Mouse (Mus musculus) embryonic fibroblast, embryonic 13.5 days (primary cell): ENCODE measurements around the gene Usf1. TPM values are rescaled to one million over a fixed set of nuclear protein-coding genes. Genes with fewer than 3 reads are reported as not detected.

Experiments
- H3K27ac ChIP-seq: 2 replicates; pipeline ENCODE4 v1.5.1; 2012; ENCODE audit warnings: low read length, control low read depth, inconsistent platforms; ENCODE audit not compliant: insufficient read depth
- H3K4me1 ChIP-seq: 2 replicates; pipeline ENCODE4 v1.6.1; 2011; ENCODE audit warnings: low read length; ENCODE audit not compliant: control insufficient read depth, insufficient read depth
- H3K4me3 ChIP-seq: 2 replicates; pipeline ENCODE4 v1.5.1; 2011; ENCODE audit warnings: mild to moderate bottlenecking, control low read depth, low read length; ENCODE audit not compliant: insufficient read depth
- CTCF ChIP-seq: IDR thresholded peaks from 2 replicates; pipeline ENCODE4 v1.5.1; 2011; ENCODE audit warnings: mild to moderate bottlenecking, control low read depth, low read length, moderate library complexity, borderline replicate concordance; ENCODE audit not compliant: insufficient read depth
- POLR2A ChIP-seq: IDR thresholded peaks from 2 replicates; pipeline ENCODE4 v1.6.1; 2011; ENCODE audit warnings: low read depth, mild to moderate bottlenecking, control low read depth, low read length, moderate library complexity
- polyA plus RNA-seq: library from polyadenylated mRNA; stranded (reverse); fragments of >200 nt; gene quantifications from 2 replicates; pipeline ENCODE4 v1.2.4, GENCODE M21; 2011; ENCODE audit warnings: low read depth; ENCODE audit not compliant: missing spikeins, insufficient read length

The Usf1 gene
- polyA plus RNA-seq, 1 experiment = 37.3 TPM

DNA sequence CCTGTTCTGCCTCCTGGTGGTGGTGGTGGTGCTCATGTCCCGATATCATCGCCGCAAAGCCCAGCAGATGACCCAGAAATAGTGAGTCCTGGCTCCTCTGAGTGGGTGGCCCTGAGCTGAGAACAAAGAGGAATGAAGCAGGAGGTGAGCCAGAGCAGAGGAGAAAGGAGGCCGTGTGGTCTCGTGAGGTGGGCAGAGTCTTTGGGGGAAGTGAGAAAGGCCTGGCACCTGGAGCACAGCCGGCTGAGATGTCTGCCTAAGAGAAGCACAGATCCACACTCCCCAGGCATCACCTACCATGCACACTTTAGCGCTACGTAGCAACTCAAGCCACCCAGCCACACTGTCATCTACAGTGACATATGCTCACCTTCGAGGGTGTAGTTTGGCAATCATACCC, 25.9 kb upstream of the Usf1 start:
- Histone ChIP-seq H3K27ac (no peak overlapping the region), H3K4me3 (no peak overlapping the region)
- TF ChIP-seq POLR2A (no peak), CTCF (0 out of 2 replicates have a peak, but pooled peaks have one; percentile 25)

GRCm38 (mm10) chr1:171387099-171387498, 24.0 kb upstream of the Usf1 start:
- Histone ChIP-seq H3K4me3 (no peak overlapping the region), H3K27ac (no peak overlapping the region), H3K4me1 (no peaks in the 10 kb centered on the region)
- peak; percentile 55 for TF ChIP-seq CTCF
- TF ChIP-seq POLR2A = no peak

More for the DNA sequence above, 25.9 kb upstream of the Usf1 start:
- H3K4me1 ChIP-seq = no peaks in the 10 kb centered on the region

DNA sequence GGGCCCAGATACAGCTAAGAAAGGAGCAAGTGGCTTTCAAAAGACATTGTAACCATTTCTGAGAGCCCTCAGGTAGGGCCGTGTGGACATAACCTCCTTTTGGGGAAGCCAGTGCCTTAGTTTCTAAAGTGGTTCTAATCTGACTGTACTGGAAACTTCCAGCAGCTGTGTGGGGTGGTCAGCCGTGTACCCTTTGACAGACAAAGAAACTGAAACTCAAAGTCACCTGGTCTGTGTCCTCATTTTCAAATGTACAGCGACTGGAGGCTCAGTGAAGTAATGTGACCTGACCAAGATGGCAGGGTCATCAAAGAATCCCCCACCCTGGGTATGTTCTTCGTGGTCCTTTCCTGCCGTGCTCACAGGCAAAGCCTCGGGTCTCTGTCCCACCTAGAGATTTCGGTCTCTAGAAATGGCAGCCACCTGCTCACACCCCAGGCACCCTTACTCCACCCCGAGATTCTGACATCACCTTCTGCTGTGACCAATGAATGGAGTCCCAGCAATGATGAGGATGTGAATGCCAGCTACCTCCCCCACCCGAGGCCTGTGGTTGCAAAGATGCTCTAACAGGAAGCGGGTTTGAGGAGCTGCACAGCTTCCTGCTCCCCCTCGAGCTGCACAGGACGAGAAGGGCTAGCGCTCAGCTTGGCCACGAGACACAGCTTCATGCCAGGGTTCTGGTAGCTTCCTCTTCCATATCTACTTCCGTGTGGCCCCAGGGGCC, 22.6 kb upstream of the Usf1 start, which contains the start of gene Arhgap30:
Gene Arhgap30, plus strand, starts transcription at position 579 of the 727 bp plus-strand sequence.
- Histone ChIP-seq H3K27ac (no peak within 1 kb of the TSS), H3K4me1 (no peaks in the 10 kb centered on the region), H3K4me3 (no peak within 1 kb of the TSS)
- no peak for TF ChIP-seq CTCF
- TF ChIP-seq POLR2A = no peak

- Histone ChIP-seq H3K4me3 (no peak overlapping the region), H3K4me1 (no peaks in the 10 kb centered on the region), H3K27ac (no peak overlapping the region)
- TF ChIP-seq POLR2A (no peak), CTCF (no peak)
Observed at GRCm38 (mm10) chr1:171390101-171390500, 21.0 kb upstream of the Usf1 start.

DNA sequence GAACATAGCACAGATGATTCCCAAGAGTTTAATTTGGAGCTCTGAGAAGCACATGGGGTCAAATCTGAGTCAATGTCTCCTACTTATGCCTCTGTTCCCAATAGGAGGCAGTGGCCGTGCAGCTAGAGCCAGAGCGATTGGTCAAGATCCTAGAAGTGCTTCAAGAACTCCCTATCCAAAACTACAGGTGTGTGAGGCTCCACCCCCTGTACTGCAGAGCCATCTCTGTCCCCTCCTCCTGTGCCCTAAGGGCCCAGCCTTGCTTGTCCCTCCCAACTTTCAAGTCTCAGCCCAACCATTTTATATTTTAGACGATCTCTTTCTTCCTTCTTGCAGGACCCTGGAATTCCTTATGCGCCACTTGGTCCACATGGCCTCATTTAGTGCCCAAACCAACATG, 9.3 kb upstream of the Usf1 start:
- TF ChIP-seq CTCF = no peak
- no peak for TF ChIP-seq POLR2A

GRCm38 (mm10) chr1:171402991-171403390, 8.1 kb upstream of the Usf1 start:
- TF ChIP-seq CTCF = no peak
- TF ChIP-seq POLR2A = no peak
- Histone ChIP-seq H3K4me3 (no peak overlapping the region), H3K27ac (no peak overlapping the region), H3K4me1 (no peaks in the 10 kb centered on the region)

More for the DNA sequence above, 9.3 kb upstream of the Usf1 start:
- Histone ChIP-seq H3K27ac (no peak overlapping the region), H3K4me3 (no peak overlapping the region), H3K4me1 (no peaks in the 10 kb centered on the region)

DNA sequence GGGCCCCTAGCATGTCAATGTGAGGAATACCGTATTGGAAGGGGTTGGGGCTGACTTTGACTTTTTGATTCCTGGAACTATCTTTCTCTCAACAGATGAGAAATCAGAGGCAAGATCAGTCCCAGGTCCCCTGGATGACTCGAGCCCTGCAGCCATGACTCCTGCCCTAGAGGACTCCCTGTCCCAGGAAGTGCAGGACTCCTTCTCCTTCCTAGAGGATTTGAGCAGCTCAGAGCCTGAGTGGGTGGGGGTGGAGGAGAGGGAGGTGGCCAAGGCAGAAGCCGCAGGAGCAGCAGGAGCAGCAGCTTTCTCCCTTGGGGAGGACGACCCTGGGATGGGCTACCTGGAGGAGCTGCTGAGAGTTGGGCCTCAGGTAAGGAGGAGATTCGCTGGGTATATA, 3.9 kb upstream of the Usf1 start:
- H3K4me1 ChIP-seq = no peaks in the 10 kb centered on the region
- H3K4me3 ChIP-seq = no peak overlapping the region
- TF ChIP-seq POLR2A = no peak
- no peak for TF ChIP-seq CTCF
- no peak overlapping the region for H3K27ac ChIP-seq

DNA sequence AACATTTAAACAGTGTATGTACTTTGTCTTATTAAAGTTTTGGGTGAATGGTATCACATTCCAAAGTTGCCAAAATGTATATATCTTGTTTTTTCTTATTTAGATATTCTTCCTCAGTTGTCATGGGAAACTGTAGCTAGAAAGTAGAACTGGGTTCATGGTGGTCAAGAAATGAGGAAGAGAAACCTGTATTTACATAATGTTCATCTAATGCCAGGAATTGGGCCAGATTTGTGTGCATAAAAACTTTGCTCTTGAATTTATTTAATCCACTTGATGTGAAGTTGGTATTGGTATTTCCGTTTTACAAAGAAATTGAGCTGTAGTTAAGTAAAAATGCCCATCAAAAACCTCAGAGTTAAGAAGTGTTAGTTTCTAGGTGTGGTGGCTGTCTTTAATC, 882 bp upstream of the Usf1 start:
- Histone ChIP-seq H3K4me1 (no peaks in the 10 kb centered on the region), H3K4me3 (no peak overlapping the region), H3K27ac (no peak overlapping the region)

GRCm38 (mm10) chr1:171411492-171411941, 404 bp downstream of the Usf1 start:
- peak overlapping the region; percentile 87 for H3K4me3 ChIP-seq
- peak overlapping the region; percentile 50 for H3K27ac ChIP-seq
- no peaks in the 10 kb centered on the region for H3K4me1 ChIP-seq
- no peak for TF ChIP-seq CTCF
- TF ChIP-seq POLR2A = no peak

More for the DNA sequence above, 882 bp upstream of the Usf1 start:
- TF ChIP-seq CTCF (no peak), POLR2A (no peak)

- TF ChIP-seq POLR2A (0 out of 2 replicates have a peak, but pooled peaks have one; percentile 25), CTCF (no peak)
- H3K4me1 ChIP-seq = no peaks in the 10 kb centered on the region
- peak overlapping the region; percentile 87 for H3K4me3 ChIP-seq
- peak overlapping the region; percentile 50 for H3K27ac ChIP-seq
Observed at GRCm38 (mm10) chr1:171412001-171412441, 908 bp downstream of the Usf1 start.
